Mouse (Mus musculus) thymus, adult 2 months (tissue): ENCODE results near the gene Ddb2.

Source experiments
- CTCF ChIP-seq: fragments of 200-500 bp; IDR thresholded peaks from 2 replicates; pipeline ENCODE4 v1.5.1; 2012; ENCODE audit warnings: mild to moderate bottlenecking, control low read depth, low read length, moderate library complexity, borderline replicate concordance; ENCODE audit not compliant: control insufficient read depth, poor library complexity, insufficient read depth; ENCODE audit errors: extremely low read depth
- POLR2A ChIP-seq: fragments of 200-500 bp; IDR thresholded peaks from 2 replicates; pipeline ENCODE4 v1.6.1; 2012; ENCODE audit warnings: mild to moderate bottlenecking, low read length, control low read depth, moderate library complexity; ENCODE audit not compliant: control insufficient read depth, poor library complexity, insufficient read depth; ENCODE audit errors: extremely low read depth

DNA sequence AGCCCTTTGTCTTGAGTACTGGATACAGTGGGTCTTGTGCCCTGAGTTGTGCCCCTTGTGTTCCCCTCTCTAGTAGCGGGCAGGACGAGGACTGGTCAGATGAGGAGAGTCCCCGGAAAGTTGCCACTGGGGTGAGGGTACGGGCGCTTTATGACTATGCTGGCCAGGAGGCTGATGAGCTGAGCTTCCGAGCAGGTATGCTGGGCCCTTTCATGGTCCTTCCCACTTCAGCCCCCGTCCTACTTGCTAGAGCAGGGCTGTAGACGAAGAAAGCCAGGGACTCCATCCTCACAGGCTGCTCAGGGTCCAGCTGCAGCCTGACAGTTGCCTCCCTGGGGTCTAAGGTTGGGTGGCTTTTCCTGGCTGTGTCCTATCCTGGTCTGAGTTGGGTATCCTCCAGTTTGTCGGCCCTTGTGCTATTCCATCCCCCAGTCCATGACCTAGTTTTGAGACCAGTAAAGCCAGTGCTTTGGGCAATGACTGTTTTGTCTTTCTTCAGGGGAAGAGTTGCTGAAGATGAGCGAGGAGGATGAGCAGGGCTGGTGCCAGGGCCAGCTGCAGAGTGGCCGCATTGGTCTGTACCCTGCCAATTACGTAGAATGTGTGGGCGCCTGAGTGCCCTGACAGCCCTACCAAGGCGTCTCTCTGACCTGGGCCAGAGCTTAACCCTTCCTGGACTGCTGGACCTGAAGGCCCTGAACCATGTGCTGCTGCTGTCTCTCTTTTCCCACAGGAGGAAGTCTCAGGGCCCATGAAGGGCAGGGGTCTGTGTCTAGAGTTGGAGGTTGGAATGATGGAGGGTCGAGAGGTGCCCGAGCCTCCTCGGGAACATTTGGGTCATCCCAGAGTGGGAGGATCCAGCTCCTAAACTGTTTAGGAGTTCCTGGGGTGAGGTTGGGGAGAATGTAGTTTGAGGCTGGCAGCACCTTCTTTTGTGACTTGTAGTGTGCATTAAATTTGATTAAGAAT lies 27.2 kb upstream of the Ddb2 start:
- TF ChIP-seq POLR2A (no peak), CTCF (no peak)
